Mouse (Mus musculus) thymus, adult 2 months (tissue): Measurements from ENCODE around the gene AU021092. TPM values are rescaled to one million over a fixed set of nuclear protein-coding genes. Genes with fewer than 3 reads are reported as not detected.

Experiments
- DNase-seq: peaks from one replicate; pipeline ENCODE4 v3.0.0; 2021
- H3K27ac ChIP-seq: fragments of 200-500 bp; 2 replicates; pipeline ENCODE4 v1.5.1; 2012; ENCODE audit warnings: low read length, control low read depth; ENCODE audit not compliant: control insufficient read depth, insufficient read depth
- H3K27me3 ChIP-seq: fragments of 200-500 bp; 2 replicates; pipeline ENCODE4 v1.6.1; 2012; ENCODE audit warnings: mild to moderate bottlenecking, low read length, moderate library complexity, mixed read lengths; ENCODE audit not compliant: control insufficient read depth, insufficient read depth
- H3K36me3 ChIP-seq: fragments of 200-500 bp; 2 replicates; pipeline ENCODE4 v1.6.1; 2012; ENCODE audit warnings: mild to moderate bottlenecking, low read length, moderate library complexity; ENCODE audit not compliant: control insufficient read depth, insufficient read depth
- H3K4me1 ChIP-seq: fragments of 200-500 bp; replicated peaks from 2 replicates; pipeline ENCODE4 v1.6.1; 2012; ENCODE audit warnings: low read length; ENCODE audit not compliant: control insufficient read depth, insufficient read depth
- H3K4me3 ChIP-seq: fragments of 200-500 bp; 2 replicates; pipeline ENCODE4 v1.5.1; 2012; ENCODE audit warnings: mild to moderate bottlenecking, low read length, control low read depth, moderate library complexity; ENCODE audit not compliant: control insufficient read depth, insufficient read depth
- CTCF ChIP-seq: fragments of 200-500 bp; IDR thresholded peaks from 2 replicates; pipeline ENCODE4 v1.5.1; 2012; ENCODE audit warnings: mild to moderate bottlenecking, control low read depth, low read length, moderate library complexity, borderline replicate concordance; ENCODE audit not compliant: control insufficient read depth, poor library complexity, insufficient read depth; ENCODE audit errors: extremely low read depth
- POLR2A ChIP-seq: fragments of 200-500 bp; IDR thresholded peaks from 2 replicates; pipeline ENCODE4 v1.6.1; 2012; ENCODE audit warnings: mild to moderate bottlenecking, low read length, control low read depth, moderate library complexity; ENCODE audit not compliant: control insufficient read depth, poor library complexity, insufficient read depth; ENCODE audit errors: extremely low read depth
- WGBS: fragments of 180-500 bp; shearing (Covaris S2); methylation state at CpG from one replicate; pipeline ENCODE4 v1.1.7; 2018; 5-methylcytosine and 5-hydroxymethylcytosine counted together
- polyA plus RNA-seq: library from polyadenylated mRNA; depleted of rRNA; stranded (reverse); fragments of >200 nt; gene quantifications from 2 replicates; pipeline ENCODE4 v1.2.3, GENCODE M21; 2012

Gene AU021092
- polyA plus RNA-seq, 1 experiment: 2.8 TPM

DNA sequence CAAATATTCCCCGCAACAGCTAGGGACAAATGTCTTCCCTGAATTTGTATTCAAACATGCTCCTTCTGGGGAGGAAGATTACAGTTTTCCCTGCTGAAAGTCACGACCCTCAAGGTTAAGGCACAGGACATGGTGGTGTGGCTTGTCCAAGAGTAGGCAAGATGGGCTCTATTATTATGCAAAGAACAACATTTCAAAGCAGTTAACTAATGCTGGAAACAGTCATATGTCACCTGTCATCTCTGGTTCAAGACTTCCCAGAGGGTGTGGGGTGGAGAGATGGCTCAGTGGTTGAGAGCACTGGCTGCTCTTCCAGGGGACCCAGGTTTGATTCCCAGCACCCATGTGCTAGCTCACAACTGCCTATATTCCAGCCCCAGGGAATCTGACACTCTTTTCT lies 30.2 kb upstream of the AU021092 start:
- 96% methylated on average over 2 of the region's 2 CpGs for WGBS
- no peak for DNase-seq

DNA sequence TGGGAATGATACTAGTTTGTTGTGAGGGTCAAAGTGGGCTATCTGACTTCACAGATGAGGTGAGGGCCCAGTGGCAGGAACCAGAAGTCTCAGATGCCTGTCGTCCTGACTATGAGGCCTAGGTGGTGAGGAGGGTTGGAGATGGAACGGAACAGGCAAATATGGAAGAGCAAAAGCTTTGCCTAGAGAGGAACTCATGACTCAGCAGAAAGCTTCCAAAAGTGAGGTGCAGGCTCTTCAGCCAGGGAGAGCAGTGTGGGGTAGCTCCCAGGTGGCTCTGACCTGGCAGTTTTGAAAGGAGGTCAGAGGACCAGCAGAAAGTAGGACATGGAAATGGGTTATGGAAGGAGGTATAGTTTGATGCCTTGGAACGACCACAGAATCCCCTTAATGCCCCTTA lies 28.8 kb upstream of the AU021092 start:
- no peaks in the 10 kb centered on the region for H3K27me3 ChIP-seq
- H3K36me3 ChIP-seq: no peaks in the 10 kb centered on the region
- H3K27ac ChIP-seq: no peak overlapping the region
- 87% methylated on average over 3 of the region's 3 CpGs for WGBS
- no peak overlapping the region for H3K4me3 ChIP-seq
- peaks cover 7% of the 10 kb centered on the region for H3K4me1 ChIP-seq
- DNase-seq: no peak
- no peak for TF ChIP-seq CTCF

More for the DNA sequence above, 30.2 kb upstream of the AU021092 start:
- Histone ChIP-seq H3K36me3 (no peaks in the 10 kb centered on the region), H3K4me3 (no peak overlapping the region), H3K27me3 (no peaks in the 10 kb centered on the region), H3K27ac (no peak overlapping the region), H3K4me1 (peaks cover 9% of the 10 kb centered on the region)
- TF ChIP-seq CTCF (no peak), POLR2A (no peak)

DNA sequence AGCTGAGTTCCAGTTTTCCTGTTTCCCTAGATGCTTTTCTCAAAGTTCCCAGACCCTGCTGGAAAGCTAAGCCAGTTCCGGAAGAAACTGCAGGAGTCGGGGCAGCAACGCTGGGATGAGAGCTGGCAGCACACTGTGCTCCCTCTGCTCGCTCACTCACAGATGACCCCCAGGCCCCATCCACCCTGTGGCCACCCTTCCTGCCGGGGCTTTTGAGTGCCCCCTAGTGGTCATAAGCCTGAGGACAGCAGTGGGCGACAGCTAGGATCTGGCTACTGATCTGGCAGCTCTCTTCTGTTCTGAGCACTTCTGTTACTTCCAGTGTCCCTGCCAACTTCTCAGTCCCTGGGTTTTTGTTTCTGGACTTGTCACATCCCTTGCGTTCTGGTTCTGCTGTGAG lies 22.3 kb upstream of the AU021092 start:
- no peak overlapping the region; the same call in 1 of the 2 replicates for H3K27ac ChIP-seq
- no peaks in the 10 kb centered on the region for H3K27me3 ChIP-seq
- peaks cover 4% of the 10 kb centered on the region; the same call in 1 of the 2 replicates for H3K36me3 ChIP-seq
- DNase-seq: peak; percentile 55
- 72% methylated on average over 7 of the region's 7 CpGs for WGBS
- peak; percentile 91 for TF ChIP-seq CTCF
- no peak for TF ChIP-seq POLR2A
- no peaks in the 10 kb centered on the region for H3K4me1 ChIP-seq
- H3K4me3 ChIP-seq: no peak overlapping the region

DNA sequence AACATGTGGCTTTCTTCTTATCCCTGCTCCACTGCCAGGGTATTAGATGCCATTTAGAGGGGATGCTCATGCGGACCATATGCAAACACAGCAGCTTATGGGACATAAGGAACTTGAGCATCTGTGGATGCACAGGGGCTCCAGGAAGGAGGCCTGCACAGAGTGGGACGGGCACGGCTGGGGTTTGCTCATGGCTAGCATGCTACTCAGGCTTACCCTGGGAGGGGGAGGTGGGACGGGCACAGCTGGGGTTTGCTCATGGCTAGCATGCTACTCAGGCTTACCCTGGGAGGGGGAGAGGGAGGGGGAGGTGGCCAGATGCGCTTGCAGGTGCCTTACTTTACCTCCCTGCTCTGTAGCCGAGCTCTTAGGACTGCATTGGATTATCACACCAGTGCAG lies 20.8 kb upstream of the AU021092 start:
- TF ChIP-seq POLR2A: no peak
- TF ChIP-seq CTCF: no peak
- Histone ChIP-seq H3K4me1 (no peaks in the 10 kb centered on the region), H3K27me3 (no peaks in the 10 kb centered on the region), H3K4me3 (no peak overlapping the region), H3K27ac (no peak overlapping the region), H3K36me3 (peaks cover 4% of the 10 kb centered on the region; the same call in 1 of the 2 replicates)
- WGBS: 95% methylated on average over 6 of the region's 6 CpGs
- no peak for DNase-seq

DNA sequence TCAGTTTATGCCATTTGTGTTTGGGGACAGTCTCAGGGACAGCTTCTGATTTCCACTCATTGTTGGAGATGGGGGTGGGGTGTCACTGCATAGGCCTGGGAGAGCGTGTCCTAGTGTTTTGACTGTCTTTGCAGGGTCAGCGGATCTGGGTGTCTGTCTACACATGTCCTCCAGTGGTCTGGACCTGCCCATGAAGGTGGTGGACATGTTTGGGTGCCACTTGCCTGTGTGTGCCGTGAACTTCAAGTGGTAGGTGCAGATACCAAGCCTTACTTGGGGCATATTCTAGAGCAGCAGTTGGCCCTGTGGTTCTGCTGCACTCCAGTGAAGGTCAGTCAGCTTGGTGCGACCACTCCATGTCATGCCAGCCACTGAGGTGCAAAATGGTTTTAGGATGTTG lies 20.3 kb upstream of the AU021092 start:
- H3K27me3 ChIP-seq: no peaks in the 10 kb centered on the region
- peaks cover 4% of the 10 kb centered on the region; the same call in 1 of the 2 replicates for H3K36me3 ChIP-seq
- DNase-seq: no peak
- 95% methylated on average over 4 of the region's 4 CpGs for WGBS
- no peak overlapping the region for H3K4me3 ChIP-seq
- H3K4me1 ChIP-seq: no peaks in the 10 kb centered on the region
- no peak overlapping the region for H3K27ac ChIP-seq
- no peak for TF ChIP-seq POLR2A
- no peak for TF ChIP-seq CTCF

DNA sequence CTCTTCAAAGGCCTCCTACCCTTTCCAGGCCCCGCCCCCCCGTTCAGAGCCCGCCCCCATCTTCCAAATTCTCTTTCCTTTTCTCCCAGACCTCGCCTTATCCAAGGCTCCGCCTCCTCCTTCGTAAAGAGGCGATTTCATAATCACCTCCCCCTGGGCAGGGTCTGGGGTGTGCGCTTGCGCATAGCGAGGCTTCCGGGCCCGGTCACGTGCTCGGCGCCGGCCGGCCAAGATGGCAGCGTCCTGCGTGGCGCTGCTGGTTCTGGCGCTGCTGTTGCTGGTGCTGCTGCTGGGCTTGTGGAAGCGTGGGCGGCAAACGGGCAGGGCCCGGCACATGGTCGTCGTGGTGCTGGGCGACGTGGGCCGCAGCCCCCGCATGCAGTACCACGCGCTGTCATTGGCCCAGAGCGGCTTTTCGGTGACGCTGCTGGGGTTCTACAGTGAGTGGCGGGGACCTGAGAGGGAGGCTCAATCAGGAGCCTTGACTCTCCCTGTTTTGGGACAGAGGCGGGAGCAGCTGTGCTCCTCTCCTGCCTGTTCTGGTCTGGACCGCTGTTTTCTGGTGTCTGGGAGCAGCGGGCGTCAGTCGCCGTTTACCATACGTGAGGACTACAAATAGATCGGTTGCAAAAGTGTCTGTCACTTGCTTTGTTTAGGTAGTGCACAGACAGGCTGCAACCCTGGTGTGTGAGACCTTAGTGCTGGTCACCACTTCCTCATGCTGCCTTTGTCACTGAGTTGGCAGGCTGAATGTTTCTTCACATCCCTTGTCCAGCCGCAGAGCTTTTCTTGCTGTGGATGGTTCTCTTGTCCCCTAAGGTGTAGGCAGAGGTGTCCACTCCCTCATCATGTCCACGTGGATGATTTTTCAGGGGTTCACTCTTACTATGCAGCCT lies 11.6 kb upstream of the AU021092 start, which contains the start of gene Alg1:
Gene Alg1, plus strand, starts transcription at position 204 of the 896 bp plus-strand sequence.
- H3K27me3 ChIP-seq: no peaks in the 10 kb centered on the region
- H3K36me3 ChIP-seq: no peaks in the 10 kb centered on the region
- DNase-seq: peak; percentile 91
- H3K4me1 ChIP-seq: peaks cover 4% of the 10 kb centered on the region
- WGBS: 2% methylated on average over 47 of the region's 47 CpGs
- peak within 1 kb of the TSS; percentile 80 for H3K4me3 ChIP-seq
- H3K27ac ChIP-seq: no peak within 1 kb of the TSS
- peak; percentile 40; the same call in 1 of the 2 replicates for TF ChIP-seq CTCF
- TF ChIP-seq POLR2A: peak; percentile 97
